Mouse (Mus musculus) cerebellum, postnatal 14 days (tissue): ENCODE results near the gene Chaf1a.

Experiments
- DNase-seq, 2 experiments: peaks; one replicate each; pipeline ENCODE4 v3.0.0; 2021; ENCODE audit warnings: mixed read lengths in 2 of 2

Chaf1a gene

GRCm38 (mm10) chr17:56020400-56021084, 19.7 kb upstream of the Chaf1a start:
- DNase-seq: peak in 1 of 2 experiments; percentile 54

- DNase-seq: peak in 1 of 2 experiments; percentile 46
These were observed 18.9 kb upstream of the Chaf1a start for GRCm38 (mm10) chr17:56021161-56021910.

DNA sequence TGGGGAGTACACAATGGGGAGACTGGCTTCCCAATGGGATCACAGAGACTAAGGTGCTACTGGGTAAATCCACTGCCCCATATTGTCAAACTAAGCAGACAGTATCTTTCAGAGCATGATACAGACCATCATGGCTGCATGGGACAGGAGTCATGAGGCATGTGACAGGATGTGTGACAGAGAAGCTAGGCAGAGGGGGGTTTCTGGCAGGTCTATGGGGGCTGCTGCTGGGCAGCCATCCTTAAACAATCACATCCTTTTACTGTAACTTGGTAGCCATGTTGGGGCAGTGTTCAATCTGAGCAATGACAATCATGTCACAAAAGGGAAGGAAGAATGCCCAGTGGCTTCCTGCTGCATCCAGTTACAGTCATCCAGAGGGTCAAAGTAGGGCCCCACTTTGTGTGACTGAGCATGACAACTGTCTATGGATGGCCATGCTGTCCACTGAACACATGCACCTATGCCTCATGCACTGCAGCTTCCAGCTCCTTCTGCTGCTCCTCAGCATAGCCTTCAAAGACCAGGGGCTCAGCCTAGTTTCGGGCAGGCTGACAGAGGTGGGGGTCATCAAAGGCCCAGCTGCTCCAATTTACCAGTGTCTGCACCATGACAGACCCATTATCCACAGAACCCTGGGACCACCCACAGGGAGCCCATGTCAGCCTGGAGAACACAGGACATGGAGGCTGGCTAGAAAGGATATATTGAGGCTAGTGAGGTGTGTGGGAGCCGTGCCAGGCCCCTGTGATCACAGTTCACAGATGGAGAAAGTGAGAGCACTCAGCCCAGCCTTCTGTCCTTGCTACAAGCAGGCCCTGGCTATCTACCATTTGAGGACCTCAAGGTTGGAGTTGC, 17.9 kb upstream of the Chaf1a start:
- peak; percentile 73 to 75 for DNase-seq

DNA sequence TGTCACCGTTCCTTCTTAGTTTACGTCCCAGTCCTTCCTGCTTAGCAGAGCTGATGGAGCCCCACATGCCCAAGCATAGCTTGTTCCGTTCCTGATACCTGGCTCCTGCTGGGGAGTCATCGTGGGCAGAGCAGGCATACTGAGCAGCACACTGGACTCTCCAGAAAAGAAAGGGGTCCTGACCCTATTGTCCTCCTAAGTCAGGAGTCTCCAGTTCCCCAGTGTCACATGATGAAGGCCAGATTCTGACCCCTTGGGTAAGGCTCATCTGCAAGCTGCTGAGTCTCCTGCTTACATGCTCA, 17.3 kb upstream of the Chaf1a start:
- DNase-seq: no peak

- DNase-seq: no peak
These were observed 16.9 kb upstream of the Chaf1a start for GRCm38 (mm10) chr17:56023386-56023785.

DNA sequence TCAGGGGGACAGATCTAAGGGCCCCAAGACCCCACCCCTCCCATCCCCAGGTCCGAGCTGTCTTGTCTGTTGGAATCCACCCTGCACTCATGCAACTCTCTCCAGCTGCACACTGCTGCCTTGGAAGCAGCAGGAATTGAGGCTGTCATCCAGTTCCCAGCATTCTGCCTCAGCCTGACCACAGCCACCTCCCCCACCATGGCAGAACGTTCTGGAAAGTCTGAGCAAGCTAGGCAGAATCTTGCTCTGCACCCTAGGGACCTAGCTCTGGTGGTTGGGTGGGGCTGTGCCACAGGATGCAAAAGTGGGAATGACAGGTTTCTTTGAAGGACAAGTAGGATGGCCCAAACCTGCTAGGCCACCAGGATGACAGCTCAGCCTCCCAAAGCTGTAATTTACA, 15.8 kb upstream of the Chaf1a start:
- DNase-seq: no peak

DNA sequence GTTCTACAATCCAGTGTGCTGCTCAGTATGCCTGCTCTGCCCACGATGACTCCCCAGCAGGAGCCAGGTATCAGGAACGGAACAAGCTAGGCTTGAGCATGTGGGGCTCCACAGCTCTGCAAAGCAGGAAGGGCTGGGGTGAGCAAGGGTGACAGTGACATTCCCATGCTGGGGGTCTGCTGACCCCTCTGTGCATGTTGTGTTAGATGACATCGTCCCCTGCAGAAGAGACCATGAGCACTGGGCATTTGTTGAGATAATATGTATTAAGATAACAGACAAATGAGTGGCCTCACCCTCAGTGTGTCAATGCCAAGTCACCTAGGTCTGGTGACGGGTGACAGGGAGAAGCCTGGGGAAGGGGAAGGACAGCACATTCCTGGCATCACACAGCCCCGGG, 15.3 kb upstream of the Chaf1a start:
- no peak for DNase-seq

DNA sequence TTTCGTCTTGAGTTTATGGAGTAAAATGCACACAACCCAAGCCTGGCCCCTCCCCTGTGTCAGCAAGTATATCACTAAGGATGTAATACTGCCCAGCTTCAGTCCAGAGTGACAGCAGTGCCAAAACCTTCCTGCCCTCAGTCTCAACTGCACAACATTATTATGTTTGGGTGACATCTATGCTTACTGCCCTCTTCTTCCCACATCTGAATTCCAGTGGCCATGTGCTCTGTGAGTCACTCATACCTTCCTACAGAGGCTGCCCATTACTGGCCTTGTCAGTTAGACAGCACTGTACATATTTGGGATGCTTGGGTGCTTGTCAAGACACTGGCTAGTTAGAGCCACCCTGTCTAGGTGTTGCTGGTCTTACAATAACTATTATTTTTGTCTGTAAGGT, 13.9 kb upstream of the Chaf1a start:
- no peak for DNase-seq

GRCm38 (mm10) chr17:56026881-56027280, 13.4 kb upstream of the Chaf1a start:
- DNase-seq: no peak

GRCm38 (mm10) chr17:56027801-56028441, 12.3 kb upstream of the Chaf1a start:
- DNase-seq: peak; percentile 57 to 61

GRCm38 (mm10) chr17:56030238-56030870, 9.9 kb upstream of the Chaf1a start:
- peak; percentile 52 to 58 for DNase-seq

GRCm38 (mm10) chr17:56030919-56031318, 9.3 kb upstream of the Chaf1a start:
- DNase-seq: peak in 1 of 2 experiments; percentile 23

DNA sequence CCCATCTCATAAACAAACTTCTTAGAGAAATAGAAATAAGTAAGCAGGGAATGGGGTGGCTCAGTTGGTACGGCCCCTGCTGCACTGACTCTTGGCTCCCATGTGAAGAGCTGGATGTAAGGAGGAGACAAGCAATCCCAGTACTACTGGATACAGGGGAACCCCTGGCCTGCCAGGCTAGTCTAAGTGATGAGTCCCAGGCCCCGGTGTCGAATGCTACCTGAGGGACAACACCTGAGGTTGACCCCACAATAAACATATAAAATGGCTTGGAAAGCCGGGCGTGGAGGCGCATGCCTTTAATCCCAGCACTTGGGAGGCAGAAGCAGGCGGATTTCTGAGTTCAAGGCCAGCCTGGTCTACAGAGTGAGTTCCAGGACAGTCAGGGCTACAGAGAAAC, 8.8 kb upstream of the Chaf1a start:
- peak in 1 of 2 experiments; percentile 4 for DNase-seq

- DNase-seq: peak in 1 of 2 experiments; percentile 8
These were observed 8.0 kb upstream of the Chaf1a start for GRCm38 (mm10) chr17:56032127-56032733.

GRCm38 (mm10) chr17:56032831-56033230, 7.4 kb upstream of the Chaf1a start:
- no peak for DNase-seq

DNA sequence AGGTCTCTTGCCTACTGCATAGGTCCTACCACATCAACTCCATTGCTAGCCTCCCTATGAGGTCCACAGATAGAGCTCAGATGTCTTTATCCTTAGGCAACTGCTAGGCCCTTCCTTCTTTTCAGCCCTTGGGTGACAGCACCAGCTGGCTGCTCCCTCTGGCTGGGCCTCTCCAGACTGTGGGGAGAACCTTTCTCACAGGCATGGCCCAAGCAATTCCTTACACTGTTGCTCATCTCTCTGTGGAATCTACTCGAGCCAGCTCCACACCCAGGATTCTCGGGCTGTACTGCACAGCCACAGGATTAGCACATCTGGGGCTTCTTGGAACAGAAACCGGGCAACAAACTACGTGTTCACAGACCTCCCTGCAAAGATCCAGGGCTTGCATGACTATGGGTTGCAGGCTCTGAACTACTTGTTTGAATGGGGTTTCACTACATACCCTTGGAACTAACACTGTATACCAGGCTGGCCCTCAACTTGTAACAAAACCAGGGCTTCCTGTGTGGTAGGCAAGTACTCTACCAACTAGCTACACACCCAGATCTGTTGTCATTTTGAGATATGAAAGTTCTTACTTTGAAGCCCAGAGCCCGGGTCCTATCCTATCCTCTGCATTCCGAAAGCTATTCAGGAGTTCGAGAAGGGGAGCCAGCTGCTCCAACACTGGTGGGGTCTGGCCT, 6.1 kb upstream of the Chaf1a start:
- DNase-seq: peak in 1 of 2 experiments; percentile 4

GRCm38 (mm10) chr17:56034726-56035100, 5.5 kb upstream of the Chaf1a start:
- peak in 1 of 2 experiments; percentile 7 for DNase-seq

- peak in 1 of 2 experiments; percentile 5 for DNase-seq
These were observed 5.0 kb upstream of the Chaf1a start for GRCm38 (mm10) chr17:56035216-56035615.

- peak; percentile 99 to 100 for DNase-seq
These were observed 3.9 kb upstream of the Chaf1a start, which contains the start of gene Sh3gl1 for GRCm38 (mm10) chr17:56036176-56036900. Gene Sh3gl1, minus strand, starts transcription at chr17:56036635.

- peak in 1 of 2 experiments; percentile 25 for DNase-seq
These were observed 3.3 kb upstream of the Chaf1a start for GRCm38 (mm10) chr17:56036901-56037287.
